Mouse (Mus musculus) midbrain, embryonic 16.5 days (tissue): ENCODE data around the gene Ccdc13. TPM values are rescaled to one million over a fixed set of nuclear protein-coding genes. Genes with fewer than 3 reads are reported as not detected.

Experiments used
- ATAC-seq: fragments of 200-750 bp; cut with Nextera tagmentation; 2 replicates; pipeline ENCODE4 v1.8.0; 2017; ENCODE audit warnings: moderate TSS enrichment
- H3K27ac ChIP-seq: fragments of 300-500 bp; sonication (generic); 2 replicates; pipeline ENCODE4 v1.5.1; 2014; ENCODE audit warnings: mild to moderate bottlenecking, low read length, mixed read lengths
- H3K27me3 ChIP-seq: fragments of 300-500 bp; sonication (generic); 2 replicates; pipeline ENCODE4 v1.6.1; 2014; ENCODE audit warnings: low read depth, low read length, mixed read lengths; ENCODE audit not compliant: control insufficient read depth, insufficient read depth
- H3K36me3 ChIP-seq: fragments of 300-500 bp; sonication (generic); 2 replicates; pipeline ENCODE4 v1.6.1; 2014; ENCODE audit warnings: mild to moderate bottlenecking, low read length, moderate library complexity, mixed read lengths; ENCODE audit not compliant: control insufficient read depth, insufficient read depth
- H3K4me1 ChIP-seq: fragments of 300-500 bp; sonication (generic); 2 replicates; pipeline ENCODE4 v1.6.1; 2014; ENCODE audit warnings: mild to moderate bottlenecking, low read length, mixed read lengths; ENCODE audit not compliant: control insufficient read depth, insufficient read depth
- H3K4me2 ChIP-seq: fragments of 300-500 bp; sonication (generic); 2 replicates; pipeline ENCODE4 v1.6.1; 2014; ENCODE audit warnings: mild to moderate bottlenecking, low read length, mixed read lengths
- H3K4me3 ChIP-seq: fragments of 300-500 bp; sonication (generic); 2 replicates; pipeline ENCODE4 v1.5.1; 2014; ENCODE audit warnings: low read depth, mild to moderate bottlenecking, low read length, moderate library complexity, mixed read lengths
- H3K9ac ChIP-seq: fragments of 300-500 bp; sonication (generic); 2 replicates; pipeline ENCODE4 v1.6.1; 2014; ENCODE audit warnings: low read depth, low read length, mixed read lengths
- H3K9me3 ChIP-seq: fragments of 300-500 bp; sonication (generic); replicated peaks from 2 replicates; pipeline ENCODE4 v1.6.1; 2014; ENCODE audit warnings: mild to moderate bottlenecking, low read length, mixed read lengths; ENCODE audit not compliant: control insufficient read depth, poor library complexity, severe bottlenecking
- WGBS: fragments of 180-500 bp; shearing (Covaris S2); extraction: QIAGEN DNeasy Blood & Tissue Kit; methylation state at CpG from one replicate; pipeline ENCODE4 v1.1.7; 2014; 5-methylcytosine and 5-hydroxymethylcytosine counted together
- polyA plus RNA-seq: library from polyadenylated mRNA; unstranded; fragments of >200 nt; fragmentation: Nextera tagmentation; extraction: Ambion mirVana; gene quantifications from 2 replicates; pipeline ENCODE4 v1.2.1, GENCODE M21; 2015

Ccdc13 gene
- polyA plus RNA-seq, 1 experiment from 2014 or later = 5.1 TPM

DNA sequence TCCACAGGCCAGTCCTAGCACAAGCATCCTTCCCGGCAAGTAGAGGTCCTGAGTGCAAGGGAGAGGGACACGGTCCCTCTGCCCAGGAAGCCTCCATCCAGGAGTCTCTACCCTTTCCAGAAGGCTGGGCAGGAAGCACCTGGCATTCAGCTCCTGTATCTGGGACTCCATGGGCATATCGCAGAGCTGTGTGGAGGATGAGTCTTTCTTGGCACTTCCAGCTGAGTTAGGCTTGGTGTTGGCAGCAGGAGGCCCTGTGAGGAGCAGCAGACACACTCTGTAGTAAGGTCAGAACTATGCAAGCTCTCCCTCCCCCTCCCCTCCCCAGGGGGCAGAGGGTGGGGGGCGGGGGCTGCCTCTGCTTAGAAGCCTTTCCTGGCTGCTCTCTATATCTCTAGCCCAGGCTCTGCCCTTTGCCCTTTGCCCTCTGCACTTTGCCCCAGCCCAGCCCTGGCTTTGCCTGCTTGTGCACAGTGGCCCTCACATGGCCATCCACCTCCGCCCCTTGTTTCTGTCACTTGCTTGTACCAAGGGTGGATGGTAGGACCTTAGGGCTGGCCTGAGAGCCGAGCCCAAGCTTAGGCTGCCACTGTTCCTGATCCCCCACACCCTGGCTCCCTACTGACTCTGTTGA, 40.3 kb downstream of the Ccdc13 start:
- Histone ChIP-seq H3K9me3 (no peaks in the 10 kb centered on the region), H3K4me3 (no peak overlapping the region), H3K4me2 (no peak overlapping the region), H3K27me3 (no peaks in the 10 kb centered on the region), H3K36me3 (no peaks in the 10 kb centered on the region), H3K4me1 (0 out of 2 replicates have a peak, but pooled peaks cover 2% of the 10 kb centered on the region), H3K27ac (no peak overlapping the region), H3K9ac (no peak overlapping the region)
- 49% methylated on average over 5 of the region's 6 CpGs for WGBS
- ATAC-seq = no peak

GRCm38 (mm10) chr9:121797722-121798121, 41.5 kb downstream of the Ccdc13 start:
- no peak overlapping the region for H3K9ac ChIP-seq
- no peaks in the 10 kb centered on the region for H3K36me3 ChIP-seq
- H3K4me1 ChIP-seq = 0 out of 2 replicates have a peak, but pooled peaks cover 2% of the 10 kb centered on the region
- ATAC-seq = no peak
- no peak overlapping the region for H3K4me3 ChIP-seq
- 23% methylated on average over 12 of the region's 12 CpGs for WGBS
- no peak overlapping the region for H3K4me2 ChIP-seq
- no peaks in the 10 kb centered on the region for H3K27me3 ChIP-seq
- H3K27ac ChIP-seq = no peak overlapping the region
- H3K9me3 ChIP-seq = no peaks in the 10 kb centered on the region

DNA sequence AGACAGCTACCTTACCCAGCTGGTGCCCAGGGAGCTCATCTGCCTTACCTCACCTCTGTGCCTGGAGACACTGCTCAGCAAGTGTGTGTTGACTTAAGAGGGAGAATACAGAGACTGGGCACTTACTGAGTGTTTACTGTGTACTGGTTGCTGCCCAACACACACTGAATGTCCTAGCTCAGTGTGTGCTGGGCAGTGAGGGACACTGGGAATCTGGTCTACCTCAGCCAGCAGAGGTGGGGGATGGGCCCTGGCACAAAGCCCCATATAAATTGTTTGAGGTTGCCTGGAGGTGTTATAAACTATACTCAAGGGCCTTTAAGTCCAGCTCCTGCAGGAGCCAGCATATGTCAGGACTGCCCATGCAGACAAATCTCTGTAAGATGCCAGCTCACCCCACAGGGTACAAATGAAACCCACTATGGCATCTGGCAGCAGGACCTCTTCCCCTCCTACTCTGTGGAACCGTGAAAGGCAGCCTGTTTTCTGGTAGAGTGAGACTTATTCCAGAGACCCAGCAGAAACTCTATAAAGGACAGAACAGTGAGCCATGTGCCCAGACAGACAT, 44.2 kb downstream of the Ccdc13 start:
- no peaks in the 10 kb centered on the region for H3K36me3 ChIP-seq
- H3K27me3 ChIP-seq = no peaks in the 10 kb centered on the region
- H3K4me2 ChIP-seq = no peak overlapping the region
- no peak overlapping the region for H3K4me3 ChIP-seq
- no peak for ATAC-seq
- H3K9ac ChIP-seq = no peak overlapping the region
- 41% methylated on average over 1 of the region's 1 CpGs for WGBS
- no peak overlapping the region for H3K27ac ChIP-seq
- H3K4me1 ChIP-seq = 0 out of 2 replicates have a peak, but pooled peaks cover 2% of the 10 kb centered on the region
- H3K9me3 ChIP-seq = no peaks in the 10 kb centered on the region

DNA sequence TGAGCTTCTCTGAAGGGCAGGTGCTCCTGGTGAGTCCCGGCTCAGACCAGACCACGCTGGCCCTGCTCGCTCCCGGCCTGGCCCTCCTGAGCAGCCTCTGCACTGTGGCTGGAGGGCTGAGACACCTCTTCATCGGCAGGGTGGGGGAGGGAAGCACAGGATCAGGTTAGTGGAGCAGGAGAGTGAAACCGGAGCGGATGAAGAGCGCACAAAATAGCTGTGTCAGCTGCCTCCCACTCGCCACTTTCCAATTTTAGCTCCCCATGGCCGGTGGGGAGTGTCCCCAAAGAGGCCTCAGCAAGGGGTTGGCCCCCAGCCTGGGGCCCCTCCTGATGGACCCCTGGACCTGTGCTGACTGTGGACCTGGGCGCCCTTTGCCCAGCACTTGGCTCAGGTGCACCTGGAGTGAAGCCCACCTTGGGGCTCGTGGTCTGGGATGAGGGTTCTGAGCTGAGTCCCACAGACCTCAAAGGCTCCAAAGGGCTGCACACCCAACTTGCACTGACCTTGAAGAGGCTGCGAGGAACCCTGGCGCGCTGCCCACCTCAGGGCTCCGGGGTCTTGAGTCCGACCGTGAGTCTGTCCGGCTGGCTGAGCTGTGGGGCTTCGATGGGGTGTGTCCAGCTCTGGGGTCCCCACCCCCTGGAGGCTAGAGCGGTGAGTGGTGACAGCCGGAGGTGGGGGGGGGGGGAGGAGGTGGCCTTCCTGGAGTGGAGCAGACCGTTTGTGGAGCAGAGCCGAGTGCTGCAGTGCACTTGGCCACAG, 47.3 kb downstream of the Ccdc13 start, which contains the start of gene Hhatl:
Hhatl (minus strand) TSS at position 751 of the 765 bp plus-strand sequence.
- H3K9ac ChIP-seq = no peak within 1 kb of the TSS
- no peak within 1 kb of the TSS for H3K4me3 ChIP-seq
- H3K9me3 ChIP-seq = no peaks in the 10 kb centered on the region
- 46% methylated on average over 24 of the region's 24 CpGs for WGBS
- no peaks in the 10 kb centered on the region for H3K27me3 ChIP-seq
- H3K4me1 ChIP-seq = 0 out of 2 replicates have a peak, but pooled peaks cover 2% of the 10 kb centered on the region
- H3K27ac ChIP-seq = no peak within 1 kb of the TSS
- no peak for ATAC-seq
- H3K36me3 ChIP-seq = no peaks in the 10 kb centered on the region
- no peak within 1 kb of the TSS for H3K4me2 ChIP-seq

DNA sequence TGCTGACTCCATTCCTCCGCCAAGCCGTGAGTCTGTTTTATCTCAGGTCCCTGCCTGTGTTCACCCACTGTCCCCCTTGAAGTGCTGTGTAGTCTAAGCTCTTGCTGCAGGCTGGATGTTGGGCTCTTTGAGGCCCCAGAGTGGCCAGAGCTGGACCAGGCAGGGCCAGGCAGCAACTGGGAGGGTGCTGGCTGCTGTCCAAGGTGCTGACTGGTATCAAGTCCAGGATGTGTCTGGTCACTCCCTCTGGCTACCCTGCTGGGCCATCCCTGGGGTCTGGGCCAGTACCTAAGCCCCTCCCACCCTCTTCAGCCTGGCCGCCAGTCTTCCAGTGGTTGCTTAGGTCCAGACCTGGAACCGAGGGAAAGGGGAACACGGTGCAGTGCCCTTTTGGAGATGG, 48.1 kb downstream of the Ccdc13 start:
- Histone ChIP-seq H3K36me3 (no peaks in the 10 kb centered on the region), H3K27me3 (no peaks in the 10 kb centered on the region), H3K4me3 (no peak overlapping the region), H3K9me3 (no peaks in the 10 kb centered on the region), H3K27ac (no peak overlapping the region), H3K9ac (no peak overlapping the region), H3K4me1 (0 out of 2 replicates have a peak, but pooled peaks cover 2% of the 10 kb centered on the region), H3K4me2 (no peak overlapping the region)
- 13% methylated on average over 5 of the region's 5 CpGs for WGBS
- no peak for ATAC-seq

- Histone ChIP-seq H3K9me3 (no peaks in the 10 kb centered on the region), H3K27me3 (no peaks in the 10 kb centered on the region), H3K4me1 (no peaks in the 10 kb centered on the region), H3K9ac (no peak overlapping the region), H3K4me2 (no peak overlapping the region), H3K27ac (no peak overlapping the region), H3K4me3 (no peak overlapping the region), H3K36me3 (no peaks in the 10 kb centered on the region)
- 80% methylated on average over 2 of the region's 2 CpGs for WGBS
- no peak for ATAC-seq
Observed at GRCm38 (mm10) chr9:121786359-121786758, 52.9 kb downstream of the Ccdc13 start.

DNA sequence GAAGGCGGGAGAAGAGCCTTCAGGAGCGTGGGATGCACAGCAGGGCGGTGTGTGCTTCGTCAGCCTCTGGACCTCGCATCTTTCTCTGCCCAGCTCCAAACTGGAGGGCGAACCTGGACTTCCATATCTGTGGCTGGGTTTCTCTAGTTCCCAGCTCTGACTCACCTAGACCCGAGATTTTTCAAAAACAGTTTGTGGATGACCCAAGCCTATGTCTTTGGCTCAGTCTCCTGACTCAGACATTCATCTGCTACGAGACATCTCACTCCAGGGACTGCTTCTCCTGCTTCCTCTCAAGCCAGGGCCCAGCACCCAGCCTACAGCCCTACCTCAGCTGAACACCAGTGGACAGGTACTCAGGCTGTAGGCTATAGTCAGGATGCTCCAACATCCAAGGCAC, 54.0 kb downstream of the Ccdc13 start:
- H3K27me3 ChIP-seq = no peaks in the 10 kb centered on the region
- WGBS = 81% methylated on average over 8 of the region's 8 CpGs

DNA sequence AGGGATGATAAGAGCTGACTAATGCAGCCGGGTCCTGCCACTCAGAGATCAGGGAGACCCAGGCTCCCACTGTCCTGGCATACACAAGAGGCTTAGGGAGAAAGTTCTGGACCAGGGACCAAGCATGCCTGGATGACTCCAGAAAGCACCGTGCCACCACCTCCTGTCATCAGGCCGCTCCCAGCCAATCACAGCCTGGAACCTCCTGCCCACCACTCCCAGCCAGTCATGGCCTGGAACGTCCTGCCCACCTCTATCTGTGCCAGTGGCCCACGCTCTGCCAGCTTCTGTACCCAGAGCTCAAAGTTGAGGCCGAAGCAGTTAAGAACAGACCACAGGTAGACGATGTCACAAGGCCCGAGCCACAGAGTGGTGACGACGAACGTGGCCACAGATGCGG, 54.5 kb downstream of the Ccdc13 start:
- WGBS = 92% methylated on average over 12 of the region's 12 CpGs
- Histone ChIP-seq H3K4me1 (no peaks in the 10 kb centered on the region), H3K4me2 (no peak overlapping the region), H3K4me3 (no peak overlapping the region), H3K9me3 (no peaks in the 10 kb centered on the region), H3K27ac (no peak overlapping the region), H3K27me3 (no peaks in the 10 kb centered on the region), H3K36me3 (no peaks in the 10 kb centered on the region), H3K9ac (no peak overlapping the region)
- ATAC-seq = no peak

More for the DNA sequence above, 54.0 kb downstream of the Ccdc13 start:
- H3K4me3 ChIP-seq = no peak overlapping the region
- H3K4me2 ChIP-seq = no peak overlapping the region
- H3K4me1 ChIP-seq = no peaks in the 10 kb centered on the region
- H3K9me3 ChIP-seq = no peaks in the 10 kb centered on the region
- H3K36me3 ChIP-seq = no peaks in the 10 kb centered on the region
- ATAC-seq = no peak
- H3K27ac ChIP-seq = no peak overlapping the region
- H3K9ac ChIP-seq = no peak overlapping the region
